Mouse (Mus musculus): ENCODE data around the gene Irf3.
"Not testable (repeated sequence)": the region's sequence is repeated elsewhere in the genome, so short reads cannot be mapped to it uniquely, and the experiment has no call there.

Irf3 gene

GRCm38 (mm10) chr7:45007846-45008245 is 10.4 kb downstream of the Irf3 start:
- no peak for DNase-seq (ENCODE audit: low spot score)

DNA sequence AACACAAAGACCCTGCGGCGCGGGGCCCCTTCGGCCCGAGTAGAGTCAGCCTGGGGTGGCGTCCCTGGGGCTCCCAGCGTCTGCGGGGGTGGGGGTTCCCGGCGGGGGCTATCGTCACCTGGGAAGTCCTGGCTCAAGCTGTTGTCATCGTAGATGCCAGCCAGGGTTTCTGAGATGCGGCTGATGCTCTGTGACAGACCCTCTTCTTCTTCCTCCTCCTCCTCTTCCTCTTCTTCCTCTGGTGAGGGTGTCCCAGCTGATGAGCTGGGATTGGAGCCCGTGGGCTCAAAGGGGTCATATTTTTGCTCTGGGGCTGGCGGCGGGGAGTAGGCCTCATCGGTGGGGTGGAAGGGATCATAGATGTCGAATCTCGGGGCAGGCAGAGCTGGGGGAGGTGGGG is 11.0 kb downstream of the Irf3 start:
- no peak for DNase-seq (ENCODE audit: low spot score)

GRCm38 (mm10) chr7:45012011-45012410 is 14.6 kb downstream of the Irf3 start:
- no peak for DNase-seq (ENCODE audit: low spot score)

DNA sequence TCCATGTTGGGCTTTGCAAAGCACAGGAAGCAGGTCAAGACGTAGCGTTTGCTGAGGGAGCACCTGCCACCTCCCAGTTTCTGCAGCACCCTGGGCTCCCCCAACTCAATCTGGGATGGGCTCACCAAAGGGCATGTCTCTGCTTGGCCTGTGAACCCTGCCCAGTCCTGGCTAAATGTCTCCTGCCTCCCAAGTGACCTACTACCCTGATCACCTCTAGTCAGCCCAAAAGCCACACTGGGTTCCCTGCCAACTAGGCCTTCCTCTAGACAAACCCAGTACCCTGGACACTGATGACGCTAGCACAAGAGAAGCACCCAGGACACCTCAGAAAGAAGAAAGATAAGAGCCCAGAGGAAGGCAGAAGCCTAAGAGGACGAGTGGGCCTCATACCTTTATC is 15.4 kb downstream of the Irf3 start:
- DNase-seq (ENCODE audit: low spot score), result no peak

GRCm38 (mm10) chr7:45013366-45014095 is 16.1 kb downstream of the Irf3 start:
- DNase-seq (ENCODE audit: low spot score), result no peak

DNA sequence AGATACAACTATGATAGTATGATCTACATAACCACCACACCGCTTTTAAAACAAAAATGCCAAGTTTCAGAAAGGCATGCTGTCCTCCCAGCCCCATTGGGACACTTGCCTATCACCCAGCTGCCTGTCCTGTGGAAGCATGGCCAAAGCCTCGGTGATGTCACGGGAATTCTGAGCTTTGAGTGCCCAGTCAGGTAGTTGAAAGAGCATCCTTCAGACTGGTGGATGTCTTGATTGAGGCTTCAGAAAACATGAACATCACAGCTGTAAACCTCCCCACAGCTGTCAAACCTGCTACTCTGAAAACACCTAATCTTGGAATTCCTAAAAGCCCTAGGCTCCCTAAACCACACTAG is 16.6 kb downstream of the Irf3 start:
- no peak for DNase-seq (ENCODE audit: low spot score)

DNA sequence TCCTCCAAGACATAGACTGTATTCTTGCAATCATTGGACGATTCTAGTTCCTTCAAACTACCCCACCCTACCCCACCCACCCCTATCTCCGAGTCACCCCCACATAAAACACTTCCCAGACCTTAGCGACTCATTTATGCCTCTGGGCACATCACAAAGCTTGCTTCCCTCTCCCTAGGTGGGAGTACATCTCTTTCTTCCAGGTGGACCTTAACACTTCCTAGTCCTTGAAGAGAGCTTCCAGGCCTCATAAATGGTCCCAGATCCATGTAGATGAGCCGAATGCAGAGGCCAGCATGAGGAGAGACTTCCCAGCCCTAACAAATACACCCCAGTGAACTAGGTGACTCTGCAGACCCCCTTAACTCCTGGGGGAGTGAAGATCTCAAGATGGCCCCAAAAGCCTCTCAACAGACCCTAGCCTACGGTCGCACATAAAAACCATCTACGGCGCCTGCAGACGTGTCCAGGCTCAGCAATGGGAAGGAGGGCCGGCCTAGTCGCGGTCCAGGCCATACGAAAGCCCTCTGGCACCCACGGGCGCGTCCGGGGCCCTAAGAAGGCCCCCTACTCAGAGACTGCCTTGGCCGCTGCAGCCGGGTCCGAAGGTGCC is 18.0 kb downstream of the Irf3 start:
- DNase-seq (ENCODE audit: low spot score), result no peak

- peak; percentile 99 for DNase-seq (ENCODE audit: low spot score)
Observed at GRCm38 (mm10) chr7:45015957-45016612, 18.6 kb downstream of the Irf3 start, which contains the start of gene Scaf1. Scaf1 (minus strand) TSS chr7:45016363.

GRCm38 (mm10) chr7:45016761-45017160 is 19.3 kb downstream of the Irf3 start:
- no peak for DNase-seq (ENCODE audit: low spot score)

GRCm38 (mm10) chr7:45017242-45018061 is 20.0 kb downstream of the Irf3 start, which contains the start of gene Rras:
Rras (plus strand) TSS chr7:45017961.
- DNase-seq (ENCODE audit: low spot score), result peak; percentile 95

- DNase-seq (ENCODE audit: low spot score), result no peak
Observed at GRCm38 (mm10) chr7:45019031-45019571, 21.7 kb downstream of the Irf3 start.

DNA sequence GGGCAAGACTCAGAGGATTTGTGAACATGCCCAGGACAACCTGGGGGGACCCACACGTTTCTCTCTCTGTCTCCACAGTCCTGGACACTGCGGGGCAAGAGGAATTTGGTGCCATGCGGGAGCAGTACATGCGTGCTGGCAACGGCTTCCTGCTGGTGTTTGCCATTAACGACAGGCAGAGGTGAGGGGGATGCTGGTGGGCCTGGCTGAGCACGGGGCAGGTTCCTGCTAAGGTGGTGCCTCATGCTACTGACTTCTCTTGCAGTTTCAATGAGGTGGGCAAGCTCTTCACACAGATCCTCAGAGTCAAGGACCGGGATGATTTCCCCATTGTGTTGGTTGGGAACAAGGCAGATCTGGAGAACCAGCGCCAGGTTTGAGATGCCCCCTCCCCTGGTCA is 22.8 kb downstream of the Irf3 start:
- DNase-seq (ENCODE audit: low spot score), result no peak

DNA sequence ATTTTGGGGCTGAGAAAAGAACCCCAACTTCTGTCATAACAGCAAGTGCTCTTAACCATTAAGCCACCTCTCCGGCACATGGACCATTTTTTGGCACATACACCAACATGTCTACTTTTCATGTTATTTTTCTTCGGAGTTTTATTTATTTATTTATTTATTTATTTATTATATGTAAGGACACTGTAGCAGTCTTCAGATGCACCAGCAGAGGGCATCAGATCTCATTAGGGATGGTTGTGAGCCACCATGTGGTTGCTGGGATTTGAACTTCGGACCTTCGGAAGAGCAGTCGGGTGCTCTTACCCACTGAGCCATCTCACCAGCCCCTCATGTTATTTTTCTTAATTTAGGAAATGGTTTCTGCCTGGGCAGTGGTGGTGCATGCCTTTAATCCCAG is 26.3 kb downstream of the Irf3 start:
- not testable (repeated sequence) for DNase-seq (ENCODE audit: low spot score)

- no peak for DNase-seq (ENCODE audit: low spot score)
Observed at GRCm38 (mm10) chr7:45024281-45025248, 27.1 kb downstream of the Irf3 start.

- DNase-seq (ENCODE audit: low spot score), result no peak
Observed at GRCm38 (mm10) chr7:45025601-45026220, 28.3 kb downstream of the Irf3 start.

GRCm38 (mm10) chr7:45026256-45026655 is 28.8 kb downstream of the Irf3 start:
- no peak for DNase-seq (ENCODE audit: low spot score)

DNA sequence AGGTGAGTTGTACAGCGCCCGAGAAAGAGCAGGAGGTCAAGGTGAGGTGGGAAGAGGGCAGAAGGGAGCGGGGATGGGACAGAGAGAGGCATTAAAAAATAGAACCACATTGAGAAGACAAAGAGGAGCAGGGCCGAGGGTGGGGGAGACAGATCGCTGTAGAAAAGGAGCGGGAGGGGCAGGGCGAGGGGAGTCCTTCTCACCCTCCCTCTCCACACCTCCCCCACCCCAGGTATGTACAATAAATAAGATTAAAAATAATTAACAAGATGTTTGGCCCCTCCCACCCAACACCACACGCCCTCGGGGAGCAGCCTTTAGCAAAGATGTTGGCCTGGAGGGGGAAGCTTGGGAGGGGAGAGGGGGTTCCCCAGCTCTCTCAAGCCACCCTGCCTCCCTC is 30.3 kb downstream of the Irf3 start:
- no peak for DNase-seq (ENCODE audit: low spot score)

DNA sequence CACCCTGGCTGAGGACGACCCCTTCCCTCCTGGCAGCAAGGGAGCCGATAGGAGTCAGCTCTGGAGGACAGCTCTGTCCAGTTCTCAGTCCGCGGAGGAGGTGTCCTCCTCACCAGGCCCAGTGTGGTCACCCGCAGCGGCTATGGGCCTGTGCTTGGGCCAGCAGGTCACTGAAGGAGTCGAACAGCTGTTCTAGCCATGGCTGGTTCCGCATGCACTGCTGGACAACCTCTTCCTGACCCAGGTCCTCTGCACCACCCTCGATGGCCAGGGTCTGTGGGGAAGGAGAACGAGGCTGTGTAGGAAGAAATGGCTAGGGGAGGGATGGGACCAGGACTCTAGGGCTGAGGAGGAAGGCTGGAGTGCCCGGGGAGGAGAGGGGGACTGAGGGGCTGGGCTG is 30.9 kb downstream of the Irf3 start:
- DNase-seq (ENCODE audit: low spot score), result no peak

- DNase-seq (ENCODE audit: low spot score), result no peak
Observed at GRCm38 (mm10) chr7:45029995-45030394, 32.5 kb downstream of the Irf3 start.

DNA sequence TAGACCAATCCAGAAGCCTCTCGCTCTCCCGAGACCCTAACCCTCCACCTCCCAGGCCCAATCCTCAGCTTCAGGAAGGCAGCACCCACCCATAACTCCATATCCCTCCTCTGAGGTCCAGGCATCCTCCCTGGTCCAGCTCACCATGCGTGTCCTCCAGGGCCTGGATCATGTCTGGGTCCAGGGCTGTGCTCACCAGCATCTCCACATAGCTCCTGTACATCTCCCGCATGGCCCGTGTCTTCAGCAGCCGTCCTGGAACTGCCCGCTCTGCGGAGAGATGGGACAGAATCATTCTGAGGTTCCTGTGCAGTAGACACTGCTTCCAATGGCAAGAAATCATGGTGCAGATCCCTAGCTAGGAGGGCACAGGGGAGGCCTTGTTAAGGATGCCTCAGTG is 33.4 kb downstream of the Irf3 start:
- DNase-seq (ENCODE audit: low spot score), result no peak
